ENCODE assay signal across 8 mouse cellular contexts in the genomic region with DNA sequence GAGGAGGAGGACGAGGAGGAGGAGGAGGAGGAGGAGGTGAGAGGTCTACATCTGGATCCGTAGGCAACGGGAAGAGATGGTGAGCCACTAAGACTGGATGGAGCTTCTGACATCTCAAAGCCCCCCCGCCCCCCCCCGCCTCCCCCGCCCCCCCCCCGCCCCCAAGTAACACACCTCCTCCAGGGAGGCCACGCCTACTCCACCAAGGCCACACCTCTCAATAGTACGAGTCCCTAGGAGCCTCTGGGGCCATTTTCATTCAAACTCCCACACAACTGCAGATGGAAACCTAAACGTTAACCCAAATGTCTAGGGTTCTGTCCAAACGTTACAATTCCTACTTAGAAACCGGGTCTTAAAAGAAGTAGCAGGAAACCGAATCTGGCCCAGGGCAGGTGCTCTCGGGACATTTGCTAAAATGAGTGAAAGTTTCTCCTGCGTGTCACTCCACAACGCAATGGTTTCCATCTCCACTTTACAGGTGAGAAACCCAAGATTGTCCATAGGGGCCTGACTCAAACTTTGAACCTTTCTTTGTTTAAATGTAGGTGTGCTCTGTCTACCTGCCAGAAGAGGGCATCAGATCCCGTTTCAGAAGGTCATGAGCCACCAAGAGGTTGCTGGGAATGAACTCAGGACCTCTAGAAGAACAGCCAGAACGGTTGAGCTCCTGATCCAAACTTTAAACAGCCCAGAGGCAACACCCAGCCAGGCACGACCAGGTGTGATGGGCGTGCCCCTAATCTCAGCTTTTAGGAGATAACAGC. TPM values are rescaled to one million over a fixed set of nuclear protein-coding genes. Genes with fewer than 3 reads are reported as not detected.
DNase-seq lines count a peak whose midpoint lies in the region; ATAC-seq and TF ChIP-seq lines count a peak whose summit lies in the region.

No protein-coding gene starts in this region.

- H3K27ac ChIP-seq in forebrain, embryonic 13.5 days = no peak overlapping the region
- no peak overlapping the region for H3K27ac ChIP-seq in forebrain, embryonic 16.5 days (ENCODE audit: low read length)
- H3K27ac ChIP-seq in forebrain, postnatal 0 days (ENCODE audit: low read depth, low read length) = no peak overlapping the region
- H3K27ac ChIP-seq in left cerebral cortex, adult 2 months = no peak overlapping the region

- intact Hi-C loops in left cerebral cortex, adult 2 months (cut with DNase I) = no loop called here

- 0 out of 2 replicates have a peak, but pooled peaks have one; percentile 9 for TF ChIP-seq CTCF in forebrain, postnatal 0 days (IDR thresholded peaks at IDR 0.05; ENCODE audit: low read depth)
- TF ChIP-seq CTCF in left cerebral cortex, adult 2 months (IDR thresholded peaks at IDR 0.05) = no peak; the same call in 1 of the 2 replicates

- peaks cover 6% of the 10 kb centered on the region; the same call in 1 of the 2 replicates for H3K27me3 ChIP-seq in forebrain, embryonic 13.5 days
- H3K27me3 ChIP-seq in forebrain, embryonic 16.5 days (replicated peaks; ENCODE audit: control insufficient read depth, insufficient read depth, low read length) = no peaks in the 10 kb centered on the region
- no peaks in the 10 kb centered on the region for H3K27me3 ChIP-seq in forebrain, postnatal 0 days (ENCODE audit: insufficient read depth, low read length)

- no peak overlapping the region for H3K9ac ChIP-seq in forebrain, embryonic 13.5 days
- H3K9ac ChIP-seq in forebrain, embryonic 16.5 days (replicated peaks; ENCODE audit: low read depth, low read length) = no peak overlapping the region
- H3K9ac ChIP-seq in forebrain, postnatal 0 days = no peak overlapping the region

- H3K4me2 ChIP-seq in forebrain, embryonic 13.5 days = 0 out of 2 replicates have a peak overlapping the region, but pooled peaks have one; percentile 53
- H3K4me2 ChIP-seq in forebrain, embryonic 16.5 days (ENCODE audit: low read length) = no peak overlapping the region; the same call in 1 of the 2 replicates
- peak overlapping the region; percentile 39; the same call in 1 of the 2 replicates for H3K4me2 ChIP-seq in forebrain, postnatal 0 days (ENCODE audit: low read depth)

- DNase-seq in A20 (ENCODE audit: low read depth, low spot score) = peak; percentile 75
- no peak for DNase-seq in forebrain, postnatal 0 days
- DNase-seq in lung, postnatal 10 days = peak; percentile 19
- no peak for DNase-seq in urinary bladder, postnatal 14 days (ENCODE audit: low spot score)
- DNase-seq in left cerebral cortex, adult 2 months (ENCODE audit: extremely low spot score in 1 of 2, low spot score in 2 of 2) = no peak
- no peak for DNase-seq in gastrocnemius, postnatal 25 days

- H3K4me1 ChIP-seq in forebrain, embryonic 13.5 days = peaks cover 4% of the 10 kb centered on the region; the same call in 1 of the 2 replicates
- H3K4me1 ChIP-seq in forebrain, embryonic 16.5 days (replicated peaks; ENCODE audit: control insufficient read depth, insufficient read depth, low read length) = peaks cover 3% of the 10 kb centered on the region
- no peaks in the 10 kb centered on the region for H3K4me1 ChIP-seq in forebrain, postnatal 0 days (ENCODE audit: insufficient read depth)

- H3K4me3 ChIP-seq in forebrain, embryonic 13.5 days = no peak overlapping the region
- H3K4me3 ChIP-seq in forebrain, embryonic 16.5 days (replicated peaks; ENCODE audit: low read length) = no peak overlapping the region
- H3K4me3 ChIP-seq in forebrain, postnatal 0 days (ENCODE audit: low read depth, low read length) = no peak overlapping the region
- H3K4me3 ChIP-seq in left cerebral cortex, adult 2 months = no peak overlapping the region

- H3K9me3 ChIP-seq in forebrain, embryonic 13.5 days (replicated peaks) = no peaks in the 10 kb centered on the region
- H3K9me3 ChIP-seq in forebrain, embryonic 16.5 days (ENCODE audit: control insufficient read depth, low read length) = no peaks in the 10 kb centered on the region
- no peaks in the 10 kb centered on the region for H3K9me3 ChIP-seq in forebrain, postnatal 0 days (ENCODE audit: low read length)

- WGBS in forebrain, embryonic 13.5 days = 16% methylated on average over 17 of the region's 20 CpGs
- WGBS in forebrain, embryonic 16.5 days = 18% methylated on average over 17 of the region's 20 CpGs
- WGBS in forebrain, postnatal 0 days = 21% methylated on average over 19 of the region's 20 CpGs

- no peak for ATAC-seq in forebrain, embryonic 13.5 days
- ATAC-seq in forebrain, embryonic 16.5 days = no peak
- no peak for ATAC-seq in forebrain, postnatal 0 days

- H3K36me3 ChIP-seq in forebrain, embryonic 13.5 days (ENCODE audit: poor library complexity, severe bottlenecking) = no peaks in the 10 kb centered on the region
- H3K36me3 ChIP-seq in forebrain, embryonic 16.5 days (ENCODE audit: control insufficient read depth, insufficient read depth) = no peaks in the 10 kb centered on the region
- H3K36me3 ChIP-seq in forebrain, postnatal 0 days (ENCODE audit: insufficient read depth) = no peaks in the 10 kb centered on the region

RNA-seq across cellular contexts. Expression of a gene that starts 18.8 kb away (rescaled TPM):
- 32.4 and 37.0 TPM in 2 replicates for polyA plus RNA-seq in forebrain, embryonic 13.5 days (2015; fragmentation: Nextera tagmentation; extraction: Ambion mirVana)
- polyA plus RNA-seq in forebrain, embryonic 16.5 days (2015; fragmentation: Nextera tagmentation; extraction: Ambion mirVana) = 31.8 and 43.1 TPM in 2 replicates
- total RNA-seq in forebrain, postnatal 0 days (2014; rRNA removed) = 36.5 and 54.9 TPM in 2 replicates
- 41.7 and 49.8 TPM in 2 replicates for polyA plus RNA-seq in forebrain, postnatal 0 days (2015; fragmentation: Nextera tagmentation; extraction: Ambion mirVana)
- 100 to 1,000 TPM; 578 to 608 TPM for total RNA-seq in left cerebral cortex, adult 2 months (2021)
- total RNA-seq in gastrocnemius, postnatal 25 days (2021) = 100 to 1,000 TPM; 145 to 167 TPM

RNA-seq across cellular contexts. Expression of a gene that starts 47.8 kb away (rescaled TPM):
- not detected in 2 replicates for polyA plus RNA-seq in forebrain, embryonic 13.5 days (2015; fragmentation: Nextera tagmentation; extraction: Ambion mirVana)
- not detected in 2 replicates for polyA plus RNA-seq in forebrain, embryonic 16.5 days (2015; fragmentation: Nextera tagmentation; extraction: Ambion mirVana)
- total RNA-seq in forebrain, postnatal 0 days (2014; rRNA removed) = not detected in 2 replicates
- polyA plus RNA-seq in forebrain, postnatal 0 days (2015; fragmentation: Nextera tagmentation; extraction: Ambion mirVana) = 0.07 TPM in 1 of 2 replicates, not detected in the other
- 1 to 10 TPM; 2.0 to 2.7 TPM for total RNA-seq in left cerebral cortex, adult 2 months (2021)
- not detected for total RNA-seq in gastrocnemius, postnatal 25 days (2021)

Comparison
In these comparisons a context has a peak if more than half of its experiments do, and no peak if none do; other contexts are left out.
1. DNase-seq: peak in A20 (single experiment) and lung, postnatal 10 days (single experiment); none in forebrain, postnatal 0 days (single experiment), urinary bladder, postnatal 14 days (single experiment), left cerebral cortex, adult 2 months (0 of 2) and gastrocnemius, postnatal 25 days (single experiment).